Mouse (Mus musculus): ENCODE results near the gene Vamp2.
"Not testable (repeated sequence)": the region's sequence is repeated elsewhere in the genome, so short reads cannot be mapped to it uniquely, and the experiment has no call there.

Gene Vamp2

GRCm38 (mm10) chr11:69080102-69080854 is 8.0 kb upstream of the Vamp2 start:
- DNase-seq (ENCODE audit: low read depth in 2 of 2, low spot score in 2 of 2) = no peak

- DNase-seq (ENCODE audit: low read depth in 2 of 2, low spot score in 2 of 2) = no peak
These were observed 7.5 kb upstream of the Vamp2 start for GRCm38 (mm10) chr11:69080855-69081222.

GRCm38 (mm10) chr11:69081613-69082012 is 6.7 kb upstream of the Vamp2 start:
- DNase-seq (ENCODE audit: low read depth in 2 of 2, low spot score in 2 of 2) = no peak

GRCm38 (mm10) chr11:69085608-69086007 is 2.7 kb upstream of the Vamp2 start:
- DNase-seq (ENCODE audit: low read depth in 2 of 2, low spot score in 2 of 2) = no peak

GRCm38 (mm10) chr11:69086390-69086789 is 1.9 kb upstream of the Vamp2 start:
- DNase-seq (ENCODE audit: low read depth in 2 of 2, low spot score in 2 of 2) = no peak

GRCm38 (mm10) chr11:69087082-69087481 is 1.2 kb upstream of the Vamp2 start:
- no peak for DNase-seq (ENCODE audit: low read depth in 2 of 2, low spot score in 2 of 2)

GRCm38 (mm10) chr11:69087597-69087996 is 693 bp upstream of the Vamp2 start:
- DNase-seq (ENCODE audit: low read depth in 2 of 2, low spot score in 2 of 2) = no peak

- no peak for DNase-seq (ENCODE audit: low read depth in 2 of 2, low spot score in 2 of 2)
These were observed 746 bp downstream of the Vamp2 start for GRCm38 (mm10) chr11:69088856-69089615.

GRCm38 (mm10) chr11:69089616-69090290 is 1.5 kb downstream of the Vamp2 start:
- DNase-seq (ENCODE audit: low read depth in 2 of 2, low spot score in 2 of 2) = no peak

- no peak for DNase-seq (ENCODE audit: low read depth in 2 of 2, low spot score in 2 of 2)
These were observed 2.1 kb downstream of the Vamp2 start for GRCm38 (mm10) chr11:69090367-69090766.

GRCm38 (mm10) chr11:69091566-69092385 is 3.5 kb downstream of the Vamp2 start:
- no peak for DNase-seq (ENCODE audit: low read depth in 2 of 2, low spot score in 2 of 2)

- peak; percentile 90 to 93 for DNase-seq (ENCODE audit: low read depth in 2 of 2, low spot score in 2 of 2)
These were observed 4.1 kb downstream of the Vamp2 start for GRCm38 (mm10) chr11:69092386-69092751.

GRCm38 (mm10) chr11:69092871-69093270 is 4.6 kb downstream of the Vamp2 start:
- no peak for DNase-seq (ENCODE audit: low read depth in 2 of 2, low spot score in 2 of 2)

GRCm38 (mm10) chr11:69093856-69094255 is 5.6 kb downstream of the Vamp2 start:
- not testable (repeated sequence) for DNase-seq (ENCODE audit: low read depth in 2 of 2, low spot score in 2 of 2)

- DNase-seq (ENCODE audit: low read depth in 2 of 2, low spot score in 2 of 2) = peak; percentile 99
These were observed 6.6 kb downstream of the Vamp2 start, which contains the start of gene Per1 for GRCm38 (mm10) chr11:69094697-69095429. TSS of gene Per1 (plus strand) at chr11:69095217.

GRCm38 (mm10) chr11:69095511-69096231 is 7.4 kb downstream of the Vamp2 start:
- DNase-seq (ENCODE audit: low read depth in 2 of 2, low spot score in 2 of 2) = peak; percentile 51 to 65

- no peak for DNase-seq (ENCODE audit: low read depth in 2 of 2, low spot score in 2 of 2)
These were observed 8.2 kb downstream of the Vamp2 start for GRCm38 (mm10) chr11:69096360-69096986.

- DNase-seq (ENCODE audit: low read depth in 2 of 2, low spot score in 2 of 2) = peak; percentile 85 to 86
These were observed 9.0 kb downstream of the Vamp2 start for GRCm38 (mm10) chr11:69096987-69097900.
